Comparison of ENCODE assay signal across 8 mouse cellular contexts in the genomic region with DNA sequence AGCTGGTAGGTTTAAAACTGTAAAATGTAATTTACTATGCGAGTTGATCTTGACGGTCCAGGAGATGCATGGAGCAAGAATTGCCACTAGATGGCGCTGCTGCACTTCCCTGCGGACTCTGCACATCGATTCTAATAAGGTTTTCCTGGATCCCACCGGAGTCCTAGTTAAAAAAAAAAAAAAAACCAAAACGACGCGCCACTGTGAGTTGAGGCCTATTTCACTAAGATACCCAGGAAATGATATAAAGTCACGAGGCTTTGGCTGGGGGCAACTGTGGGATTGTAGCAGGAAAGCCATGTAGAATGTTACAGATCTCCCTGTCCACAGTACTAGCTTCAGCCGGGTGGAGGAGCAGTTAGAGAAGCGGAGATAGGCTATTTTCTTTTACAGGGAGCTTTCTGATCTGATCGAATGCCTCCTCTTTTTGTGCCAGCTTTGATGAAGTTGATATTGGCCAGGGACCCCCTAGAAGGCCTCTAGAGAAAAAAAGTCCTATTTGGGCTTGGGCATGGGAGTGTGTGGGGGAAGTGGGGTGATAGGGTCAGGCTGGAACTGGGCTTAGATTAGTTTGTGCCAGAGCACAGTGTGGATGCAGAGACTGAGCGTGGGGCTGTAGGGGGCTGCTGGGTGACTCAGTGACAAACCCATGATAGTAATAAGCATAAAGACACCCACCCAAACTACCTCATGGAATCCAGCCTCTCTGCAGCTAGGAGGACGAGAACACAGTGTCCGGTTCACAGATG.
DNase-seq lines count a peak whose midpoint lies in the region.

No protein-coding gene starts in this region.

- no peaks in the 10 kb centered on the region for H3K9me3 ChIP-seq in midbrain, embryonic 10.5 days (replicated peaks)

- intact Hi-C loops in left cerebral cortex, postnatal 14 days (cut with DNase I) = loop anchor here (1.0 to 10.0 kb wide), 3 partner anchors 106 to 601 kb away; no protein-coding TSS in a partner anchor

- peak; percentile 66 for DNase-seq in 416B (ENCODE audit: low read depth)
- DNase-seq in T-cell, adult 2 months (ENCODE audit: low spot score) = peak; percentile 19
- DNase-seq in cerebellum, postnatal 14 days = peak; percentile 85 to 87
- peak; percentile 26 to 63 for DNase-seq in frontal cortex, postnatal 10 days (ENCODE audit: low spot score in 2 of 2)
- DNase-seq in induced T-regulatory cell, adult 2 months (ENCODE audit: low read depth) = peak; percentile 86
- DNase-seq in left cerebral cortex, postnatal 14 days (ENCODE audit: low spot score in 2 of 2) = peak; percentile 79 to 86
- peak; percentile 77 for DNase-seq in midbrain, embryonic 10.5 days (ENCODE audit: low spot score)
- peak; percentile 32 to 79 for DNase-seq in spleen, postnatal 4 days (ENCODE audit: low spot score in 2 of 2)

- peaks cover 16% of the 10 kb centered on the region for H3K4me1 ChIP-seq in midbrain, embryonic 10.5 days

- no peak overlapping the region for H3K27ac ChIP-seq in midbrain, embryonic 10.5 days (replicated peaks)

- WGBS in midbrain, embryonic 10.5 days = 19% methylated on average over 16 of the region's 16 CpGs

- H3K4me3 ChIP-seq in midbrain, embryonic 10.5 days = peak overlapping the region; percentile 39

- peaks cover 43% of the 10 kb centered on the region for H3K27me3 ChIP-seq in midbrain, embryonic 10.5 days (ENCODE audit: low read depth, poor library complexity, severe bottlenecking)

- H3K36me3 ChIP-seq in midbrain, embryonic 10.5 days = no peaks in the 10 kb centered on the region

Comparison
In these comparisons a context has a peak if more than half of its experiments do, and no peak if none do; other contexts are left out.
1. DNase-seq: peak in every context shown above with its lines; median percentile 86 in cerebellum, postnatal 14 days; 86 in induced T-regulatory cell, adult 2 months; 82 in left cerebral cortex, postnatal 14 days; 77 in midbrain, embryonic 10.5 days; 66 in 416B; 56 in spleen, postnatal 4 days; 44 in frontal cortex, postnatal 10 days; 19 in T-cell, adult 2 months.